Mouse (Mus musculus) brain, embryonic 14.5 days (tissue): ENCODE data around the gene Arid3b.

Experiments
- CTCF ChIP-seq: fragments of 200-500 bp; IDR thresholded peaks from 2 replicates; pipeline ENCODE4 v1.5.1; 2012; ENCODE audit warnings: inconsistent platforms, mild to moderate bottlenecking, moderate library complexity, borderline replicate concordance; ENCODE audit not compliant: insufficient read depth, insufficient read length; ENCODE audit errors: extremely low read depth
- POLR2A ChIP-seq: fragments of 200-500 bp; IDR thresholded peaks from 2 replicates; pipeline ENCODE4 v1.6.1; 2012; ENCODE audit warnings: mild to moderate bottlenecking, inconsistent platforms, borderline replicate concordance; ENCODE audit not compliant: poor library complexity, insufficient read depth, insufficient read length, severe bottlenecking; ENCODE audit errors: extremely low read depth

DNA sequence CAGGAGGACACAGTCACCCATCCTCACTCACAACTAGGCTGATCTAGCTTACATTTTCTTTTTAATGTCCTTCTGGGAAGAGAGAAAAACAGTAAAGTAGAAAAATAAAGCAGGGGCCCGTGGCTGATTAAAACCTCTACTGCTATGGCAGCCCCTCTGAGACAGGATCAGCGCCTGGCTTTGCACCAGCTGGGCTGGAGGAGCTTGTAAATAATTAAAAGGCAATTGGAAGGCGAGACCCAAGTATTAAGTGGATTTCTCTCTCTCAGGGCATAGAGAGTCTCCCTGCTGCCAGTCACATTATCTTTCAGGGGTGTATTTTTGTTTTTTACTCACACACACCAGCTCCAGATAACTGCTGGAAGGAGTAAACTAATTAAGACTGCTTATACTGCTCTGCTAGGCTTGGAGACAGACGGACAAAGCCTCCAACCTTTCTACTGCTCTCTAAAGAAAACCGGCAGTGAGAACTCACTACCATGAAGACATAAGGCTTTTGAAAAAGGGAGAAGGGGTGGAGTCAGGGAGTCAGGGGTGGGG, 27.8 kb downstream of the Arid3b start:
- TF ChIP-seq CTCF (no peak), POLR2A (no peak)
